Mouse (Mus musculus): ENCODE results near the gene Pla2g2d. TPM values are rescaled to one million over a fixed set of nuclear protein-coding genes. Genes with fewer than 3 reads are reported as not detected.

The Pla2g2d gene
- total and polyA plus RNA-seq, 3 experiments = 0.26 to 2.7 (median 0.55) TPM

DNA sequence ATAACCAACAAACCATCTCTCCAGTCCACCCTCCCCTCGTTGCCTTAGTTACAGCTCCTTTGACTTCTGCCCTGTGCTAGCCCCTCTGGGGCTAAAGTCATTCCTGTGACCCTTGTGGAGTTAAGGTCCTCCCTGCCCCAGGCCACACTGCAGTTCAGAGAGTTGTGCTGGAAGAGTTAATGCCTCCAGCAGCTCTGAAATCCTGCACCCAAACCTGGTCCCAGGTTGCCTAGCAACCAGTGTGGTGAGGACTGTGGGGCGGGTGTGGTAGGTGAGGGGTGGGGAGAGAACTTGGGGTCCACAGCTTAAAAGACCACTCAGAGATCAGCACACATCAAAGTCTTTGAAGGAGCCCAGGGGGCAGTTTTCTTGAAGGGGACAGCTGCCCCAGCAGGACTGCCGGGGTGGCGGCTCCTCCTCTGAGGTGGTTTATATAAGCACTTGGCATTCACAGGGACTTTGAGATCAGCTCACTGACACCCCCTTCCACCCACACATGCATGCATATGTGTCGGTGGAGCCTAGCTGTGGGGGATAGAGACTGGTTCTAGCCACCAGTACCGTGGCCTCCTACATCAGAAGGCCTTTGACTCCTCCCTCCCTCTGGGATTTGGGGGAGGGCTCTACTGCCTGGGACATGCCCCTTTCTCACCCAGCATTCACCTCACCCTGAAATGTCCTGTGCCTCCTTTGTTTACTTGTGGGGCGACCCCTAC is 36.2 kb upstream of the Pla2g2d start:
- DNase-seq = no peak
- no peaks in the 10 kb centered on the region for H3K27me3 ChIP-seq (ENCODE audit: control insufficient read depth, insufficient read depth, low read length)
- 55% methylated on average over 7 of the region's 7 CpGs for WGBS
- H3K36me3 ChIP-seq (ENCODE audit: control insufficient read depth, insufficient read depth, low read length) = no peaks in the 10 kb centered on the region
- no peak overlapping the region for H3K4me3 ChIP-seq
- TF ChIP-seq POLR2A (IDR thresholded peaks at IDR 0.05; ENCODE audit: insufficient read depth, low read depth, low read length) = no peak
- TF ChIP-seq CTCF (IDR thresholded peaks at IDR 0.05) = no peak
- no peak for TF ChIP-seq EP300 (IDR thresholded peaks at IDR 0.05; ENCODE audit: insufficient read depth, low read depth, low read length)
- intact Hi-C loops (cut with DNase I) = no loop called here
- no peaks in the 10 kb centered on the region for H3K79me2 ChIP-seq (replicated peaks; ENCODE audit: control insufficient read depth, insufficient read depth, low read length)
- no peak overlapping the region for H3K27ac ChIP-seq
- no peak overlapping the region for H3K9ac ChIP-seq (ENCODE audit: low read depth, low read length)
- no peaks in the 10 kb centered on the region for H3K4me1 ChIP-seq (ENCODE audit: control insufficient read depth, insufficient read depth, low read length)

DNA sequence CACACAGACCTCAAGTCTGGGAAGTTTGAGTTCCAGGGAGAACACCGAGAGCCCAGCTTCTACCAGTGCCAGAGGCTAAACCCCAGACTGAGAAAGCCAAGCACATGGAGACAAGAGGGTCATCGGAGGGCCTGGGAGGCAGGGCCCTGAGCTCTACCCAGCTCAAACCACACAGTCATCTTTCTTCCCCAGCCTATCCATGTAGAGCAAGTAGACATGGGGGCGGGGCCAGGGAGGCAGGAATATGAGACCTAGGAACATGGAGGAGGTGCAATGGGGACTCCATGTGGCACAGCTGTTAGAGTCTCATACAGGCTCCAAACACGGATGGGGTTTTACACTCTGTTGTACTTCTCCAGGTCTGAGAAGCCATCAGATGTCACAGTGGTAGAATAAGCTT is 29.7 kb upstream of the Pla2g2d start:
- WGBS = 63% methylated on average over 4 of the region's 4 CpGs

DNA sequence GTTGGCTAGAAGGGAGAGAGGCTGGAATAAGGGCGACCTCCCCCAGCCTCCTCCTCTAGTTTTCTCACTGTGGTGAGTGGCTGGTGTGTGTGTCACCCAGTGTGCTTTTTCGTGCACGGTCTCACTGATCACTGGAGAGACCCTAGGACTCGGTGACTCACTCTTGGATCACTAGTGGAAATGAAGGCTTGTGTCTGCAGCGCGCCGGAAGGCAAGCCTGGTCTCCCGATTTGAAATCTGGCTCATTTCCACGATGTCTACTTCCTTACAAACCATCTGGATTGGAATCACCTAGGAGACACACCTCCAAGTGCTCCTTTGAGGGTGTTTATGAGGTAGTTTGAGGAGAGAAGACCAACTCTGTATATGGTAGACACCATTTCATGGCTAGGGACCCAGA is 28.7 kb upstream of the Pla2g2d start:
- Histone ChIP-seq H3K36me3 (ENCODE audit: control insufficient read depth, insufficient read depth, low read length) (no peaks in the 10 kb centered on the region), H3K27ac (no peak overlapping the region), H3K4me1 (ENCODE audit: control insufficient read depth, insufficient read depth, low read length) (no peaks in the 10 kb centered on the region), H3K4me3 (no peak overlapping the region), H3K9ac (ENCODE audit: low read depth, low read length) (no peak overlapping the region), H3K79me2 (replicated peaks; ENCODE audit: control insufficient read depth, insufficient read depth, low read length) (no peaks in the 10 kb centered on the region), H3K27me3 (ENCODE audit: control insufficient read depth, insufficient read depth, low read length) (no peaks in the 10 kb centered on the region)
- intact Hi-C loops (cut with DNase I) = loop anchor here (5.0 kb wide), 1 partner anchor 40 kb away; no protein-coding TSS in a partner anchor
- 72% methylated on average over 9 of the region's 9 CpGs for WGBS
- TF ChIP-seq POLR2A (IDR thresholded peaks at IDR 0.05; ENCODE audit: insufficient read depth, low read depth, low read length) (no peak), CTCF (IDR thresholded peaks at IDR 0.05) (no peak), EP300 (IDR thresholded peaks at IDR 0.05; ENCODE audit: insufficient read depth, low read depth, low read length) (no peak)
- DNase-seq = no peak

More for the DNA sequence above, 29.7 kb upstream of the Pla2g2d start:
- Histone ChIP-seq H3K4me1 (ENCODE audit: control insufficient read depth, insufficient read depth, low read length) (no peaks in the 10 kb centered on the region), H3K4me3 (no peak overlapping the region), H3K27ac (no peak overlapping the region), H3K36me3 (ENCODE audit: control insufficient read depth, insufficient read depth, low read length) (no peaks in the 10 kb centered on the region), H3K27me3 (ENCODE audit: control insufficient read depth, insufficient read depth, low read length) (no peaks in the 10 kb centered on the region), H3K9ac (ENCODE audit: low read depth, low read length) (no peak overlapping the region), H3K79me2 (replicated peaks; ENCODE audit: control insufficient read depth, insufficient read depth, low read length) (no peaks in the 10 kb centered on the region)
- no peak for DNase-seq
- intact Hi-C loops (cut with DNase I) = loop anchor here (5.0 kb wide), 1 partner anchor 39 kb away; no protein-coding TSS in a partner anchor
- TF ChIP-seq POLR2A (IDR thresholded peaks at IDR 0.05; ENCODE audit: insufficient read depth, low read depth, low read length) (no peak), CTCF (IDR thresholded peaks at IDR 0.05) (no peak), EP300 (IDR thresholded peaks at IDR 0.05; ENCODE audit: insufficient read depth, low read depth, low read length) (no peak)

DNA sequence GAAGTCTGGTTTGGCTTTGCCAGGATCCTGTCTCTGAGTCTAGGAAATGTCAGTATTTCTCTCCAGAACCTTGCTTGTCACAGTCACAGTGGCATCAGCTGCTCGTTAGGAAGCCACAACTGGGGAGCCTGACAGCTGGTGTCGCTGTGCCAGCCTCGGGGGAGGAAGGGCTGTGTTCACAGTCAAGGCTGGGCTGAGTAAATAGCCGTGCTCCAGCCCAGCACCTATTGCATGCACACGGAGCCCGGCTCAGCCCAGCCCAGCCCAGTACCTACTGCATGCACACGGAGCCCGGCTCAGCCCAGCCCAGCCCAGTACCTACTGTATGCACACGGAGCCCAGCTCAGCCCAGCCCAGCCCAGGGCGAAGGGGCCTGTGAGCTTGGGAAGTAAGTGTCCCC is 27.7 kb upstream of the Pla2g2d start:
- no peak for DNase-seq
- H3K4me1 ChIP-seq (ENCODE audit: control insufficient read depth, insufficient read depth, low read length) = no peaks in the 10 kb centered on the region
- 59% methylated on average over 10 of the region's 10 CpGs for WGBS
- no peaks in the 10 kb centered on the region for H3K27me3 ChIP-seq (ENCODE audit: control insufficient read depth, insufficient read depth, low read length)
- TF ChIP-seq EP300 (IDR thresholded peaks at IDR 0.05; ENCODE audit: insufficient read depth, low read depth, low read length) (no peak), CTCF (IDR thresholded peaks at IDR 0.05) (no peak)
- no peak overlapping the region for H3K4me3 ChIP-seq
- intact Hi-C loops (cut with DNase I) = loop anchor here (1.0 to 5.0 kb wide), 3 partner anchors 41 to 103 kb away; no protein-coding TSS in a partner anchor
- no peaks in the 10 kb centered on the region for H3K79me2 ChIP-seq (replicated peaks; ENCODE audit: control insufficient read depth, insufficient read depth, low read length)
- no peak overlapping the region for H3K9ac ChIP-seq (ENCODE audit: low read depth, low read length)
- no peak overlapping the region for H3K27ac ChIP-seq
- H3K36me3 ChIP-seq (ENCODE audit: control insufficient read depth, insufficient read depth, low read length) = no peaks in the 10 kb centered on the region

DNA sequence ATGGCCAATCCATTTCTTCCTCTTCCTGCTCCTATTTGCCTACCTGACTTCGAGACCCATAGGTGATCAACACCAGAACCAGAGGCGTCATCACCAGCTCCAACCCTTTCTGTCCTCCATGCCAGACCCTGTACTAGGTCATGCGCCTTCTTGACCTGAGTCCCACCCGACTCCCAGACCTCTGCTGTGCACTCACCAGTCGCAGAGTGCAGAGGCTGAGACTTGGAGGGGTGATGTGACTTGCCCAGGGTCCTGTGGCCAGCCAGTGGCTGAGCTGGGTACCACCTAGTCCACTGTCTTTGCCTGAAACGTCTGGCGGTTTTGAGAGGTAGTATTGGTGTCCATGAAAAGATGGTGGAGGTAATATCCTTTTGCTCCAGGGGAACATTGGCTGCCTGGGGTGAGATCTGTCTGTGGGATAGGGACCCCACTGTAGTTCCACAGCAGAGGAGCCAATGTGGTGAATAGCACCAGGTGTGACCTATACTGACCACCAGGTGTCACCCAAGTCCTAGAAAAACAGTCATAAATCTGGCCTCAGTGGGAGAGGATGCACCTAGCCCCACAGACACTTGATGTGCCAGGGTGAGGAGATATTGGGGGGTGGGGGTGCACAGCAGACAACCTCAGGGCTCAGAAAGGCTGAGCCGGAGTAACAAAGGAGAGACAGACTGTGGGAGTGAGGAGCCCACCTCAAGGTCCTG is 27.0 kb upstream of the Pla2g2d start:
- no peaks in the 10 kb centered on the region for H3K27me3 ChIP-seq (ENCODE audit: control insufficient read depth, insufficient read depth, low read length)
- intact Hi-C loops (cut with DNase I) = loop anchor here (1.0 to 5.0 kb wide), 3 partner anchors 41 to 103 kb away; no protein-coding TSS in a partner anchor
- H3K36me3 ChIP-seq (ENCODE audit: control insufficient read depth, insufficient read depth, low read length) = no peaks in the 10 kb centered on the region
- DNase-seq = peak; percentile 32 to 34
- no peak overlapping the region for H3K27ac ChIP-seq
- H3K4me1 ChIP-seq (ENCODE audit: control insufficient read depth, insufficient read depth, low read length) = no peaks in the 10 kb centered on the region
- TF ChIP-seq POLR2A (IDR thresholded peaks at IDR 0.05; ENCODE audit: insufficient read depth, low read depth, low read length) (no peak), CTCF (IDR thresholded peaks at IDR 0.05) (peak; percentile 80)
- no peaks in the 10 kb centered on the region for H3K79me2 ChIP-seq (replicated peaks; ENCODE audit: control insufficient read depth, insufficient read depth, low read length)
- H3K9ac ChIP-seq (ENCODE audit: low read depth, low read length) = no peak overlapping the region
- no peak overlapping the region for H3K4me3 ChIP-seq
- 46% methylated on average over 8 of the region's 8 CpGs for WGBS

DNA sequence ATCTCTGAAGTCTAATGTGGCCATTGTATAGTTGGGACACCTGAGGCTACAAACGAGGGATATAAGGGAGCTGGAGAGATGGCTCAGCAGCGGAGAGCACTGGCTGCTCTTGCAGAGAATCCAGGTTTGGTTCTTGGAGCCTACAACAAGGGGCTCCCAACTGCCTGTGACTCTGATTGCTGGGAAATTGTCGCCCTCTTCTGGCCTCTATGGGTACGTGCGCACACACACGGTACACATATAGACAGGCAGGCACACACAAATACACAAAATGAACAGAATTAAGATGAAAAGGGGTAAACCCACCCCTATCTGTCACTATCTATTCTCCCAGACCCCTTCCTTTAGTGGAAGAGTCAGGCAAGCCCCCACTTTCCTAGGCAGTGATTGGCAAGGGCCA is 22.9 kb upstream of the Pla2g2d start:
- H3K4me1 ChIP-seq (ENCODE audit: control insufficient read depth, insufficient read depth, low read length) = no peaks in the 10 kb centered on the region
- H3K79me2 ChIP-seq (replicated peaks; ENCODE audit: control insufficient read depth, insufficient read depth, low read length) = no peaks in the 10 kb centered on the region
- TF ChIP-seq POLR2A (IDR thresholded peaks at IDR 0.05; ENCODE audit: insufficient read depth, low read depth, low read length) (no peak), EP300 (IDR thresholded peaks at IDR 0.05; ENCODE audit: insufficient read depth, low read depth, low read length) (no peak), CTCF (IDR thresholded peaks at IDR 0.05) (no peak)
- intact Hi-C loops (cut with DNase I) = no loop called here
- DNase-seq = no peak
- H3K9ac ChIP-seq (ENCODE audit: low read depth, low read length) = no peak overlapping the region
- no peaks in the 10 kb centered on the region for H3K27me3 ChIP-seq (ENCODE audit: control insufficient read depth, insufficient read depth, low read length)
- WGBS = 93% methylated on average over 6 of the region's 6 CpGs
- no peak overlapping the region for H3K27ac ChIP-seq
- H3K4me3 ChIP-seq = no peak overlapping the region
- no peaks in the 10 kb centered on the region for H3K36me3 ChIP-seq (ENCODE audit: control insufficient read depth, insufficient read depth, low read length)

Measured in heart, adult 2 months (tissue).